Mouse (Mus musculus): ENCODE results near the gene Cacnb3. TPM values are rescaled to one million over a fixed set of nuclear protein-coding genes. Genes with fewer than 3 reads are reported as not detected.

Cacnb3 gene
- polyA plus RNA-seq, 1 experiment from 2014 or later = 8.7 TPM

Other genes starting within 250 kb of the Cacnb3 start
- gene Olfr283, start 249.9 kb upstream of the Cacnb3 start, polyA plus RNA-seq (2015; fragmentation: Nextera tagmentation; extraction: Ambion mirVana) = not detected in 2 replicates
- not detected in 2 replicates for gene Olfr282, start 199.6 kb upstream of the Cacnb3 start, polyA plus RNA-seq (2015; fragmentation: Nextera tagmentation; extraction: Ambion mirVana)
- gene Olfr281, start 178.3 kb upstream of the Cacnb3 start, polyA plus RNA-seq (2015; fragmentation: Nextera tagmentation; extraction: Ambion mirVana) = not detected in 2 replicates
- not detected in 2 replicates for gene OR5BS1P, start 160.9 kb upstream of the Cacnb3 start, polyA plus RNA-seq (2015; fragmentation: Nextera tagmentation; extraction: Ambion mirVana)
- not detected in 2 replicates for gene Lalba, start 148.1 kb upstream of the Cacnb3 start, polyA plus RNA-seq (2015; fragmentation: Nextera tagmentation; extraction: Ambion mirVana)
- not detected in 2 replicates for gene Olfr279, start 138.4 kb upstream of the Cacnb3 start, polyA plus RNA-seq (2015; fragmentation: Nextera tagmentation; extraction: Ambion mirVana)
- 70.0 and 81.2 TPM in 2 replicates for gene Kansl2, start 96.6 kb upstream of the Cacnb3 start, polyA plus RNA-seq (2015; fragmentation: Nextera tagmentation; extraction: Ambion mirVana)
- 33.2 and 38.0 TPM in 2 replicates for gene Ccnt1, start 59.9 kb upstream of the Cacnb3 start, polyA plus RNA-seq (2015; fragmentation: Nextera tagmentation; extraction: Ambion mirVana)
- 0.40 and 0.74 TPM in 2 replicates for gene 4930415O20Rik, start 59.8 kb upstream of the Cacnb3 start, polyA plus RNA-seq (2015; fragmentation: Nextera tagmentation; extraction: Ambion mirVana)
- 36.5 and 43.0 TPM in 2 replicates for gene Adcy6, start 20.8 kb upstream of the Cacnb3 start, polyA plus RNA-seq (2015; fragmentation: Nextera tagmentation; extraction: Ambion mirVana)
- 16.1 and 17.8 TPM in 2 replicates for gene Ddx23, start 32.1 kb downstream of the Cacnb3 start, polyA plus RNA-seq (2015; fragmentation: Nextera tagmentation; extraction: Ambion mirVana)
- 1.1 and 1.2 TPM in 2 replicates for gene Rnd1, start 46.6 kb downstream of the Cacnb3 start, polyA plus RNA-seq (2015; fragmentation: Nextera tagmentation; extraction: Ambion mirVana)
- gene Ccdc65, start 77.4 kb downstream of the Cacnb3 start, polyA plus RNA-seq (2015; fragmentation: Nextera tagmentation; extraction: Ambion mirVana) = 0.87 and 1.0 TPM in 2 replicates
- 20.9 and 26.6 TPM in 2 replicates for gene Fkbp11, start 97.4 kb downstream of the Cacnb3 start, polyA plus RNA-seq (2015; fragmentation: Nextera tagmentation; extraction: Ambion mirVana)
- gene Arf3, start 132.4 kb downstream of the Cacnb3 start, polyA plus RNA-seq (2015; fragmentation: Nextera tagmentation; extraction: Ambion mirVana) = 29.5 and 41.5 TPM in 2 replicates
- 0.46 TPM in 1 of 2 replicates, not detected in the other for gene Wnt10b, start 147.3 kb downstream of the Cacnb3 start, polyA plus RNA-seq (2015; fragmentation: Nextera tagmentation; extraction: Ambion mirVana)
- not detected in 2 replicates for gene Wnt1, start 159.0 kb downstream of the Cacnb3 start, polyA plus RNA-seq (2015; fragmentation: Nextera tagmentation; extraction: Ambion mirVana)
- gene Ddn, start 178.7 kb downstream of the Cacnb3 start, polyA plus RNA-seq (2015; fragmentation: Nextera tagmentation; extraction: Ambion mirVana) = 0.32 and 0.66 TPM in 2 replicates
- gene Prkag1, start 200.7 kb downstream of the Cacnb3 start, polyA plus RNA-seq (2015; fragmentation: Nextera tagmentation; extraction: Ambion mirVana) = 93.5 and 100 TPM in 2 replicates
- 7.6 and 9.3 TPM in 2 replicates for gene Kmt2d, start 240.4 kb downstream of the Cacnb3 start, polyA plus RNA-seq (2015; fragmentation: Nextera tagmentation; extraction: Ambion mirVana)

Measured in heart, embryonic 15.5 days (tissue).